Mouse (Mus musculus) thymus, adult 18-20 months (tissue): ENCODE data around the gene Fgfr2.

Source experiments
- DNase-seq, 2 experiments: peaks; one replicate each; pipeline ENCODE4 v3.0.0; 2022; ENCODE audit warnings: mixed read lengths in 2 of 2

Gene Fgfr2

GRCm38 (mm10) chr7:133039556-133040255 lies 83.4 kb downstream of the Fgfr2 start:
- DNase-seq = no peak

GRCm38 (mm10) chr7:133037618-133038017 lies 85.5 kb downstream of the Fgfr2 start:
- no peak for DNase-seq

GRCm38 (mm10) chr7:133037217-133037616 lies 85.9 kb downstream of the Fgfr2 start:
- DNase-seq = no peak

GRCm38 (mm10) chr7:133035901-133036300 lies 87.2 kb downstream of the Fgfr2 start:
- DNase-seq = no peak

GRCm38 (mm10) chr7:133032589-133033203 lies 90.5 kb downstream of the Fgfr2 start:
- no peak for DNase-seq

DNA sequence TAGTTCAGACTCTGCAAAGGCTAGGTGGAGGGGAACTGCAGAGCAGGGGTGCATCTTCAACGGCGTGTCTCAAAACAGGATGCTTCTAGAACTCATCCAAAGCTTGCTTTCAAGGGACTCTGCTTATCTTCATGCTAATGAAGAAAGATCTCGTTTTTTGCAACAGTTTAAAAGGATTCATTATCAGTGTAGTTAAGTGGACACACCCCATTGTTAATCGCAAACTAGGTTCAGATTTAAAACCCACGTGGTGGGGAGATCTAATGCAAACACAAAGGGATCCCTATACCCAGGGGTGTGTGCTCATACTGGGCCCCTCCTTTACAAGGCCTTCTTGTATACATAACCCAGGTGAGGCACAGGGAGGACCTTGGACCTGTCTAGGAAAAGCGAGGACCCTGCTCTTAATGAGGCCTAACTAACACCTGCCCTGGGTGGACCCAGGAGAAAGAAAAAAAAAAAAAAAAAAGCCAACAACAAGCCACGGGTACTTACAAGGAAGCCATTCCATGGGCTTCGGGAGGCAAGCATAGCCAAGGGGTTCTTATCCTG lies 93.6 kb downstream of the Fgfr2 start:
- no peak for DNase-seq

DNA sequence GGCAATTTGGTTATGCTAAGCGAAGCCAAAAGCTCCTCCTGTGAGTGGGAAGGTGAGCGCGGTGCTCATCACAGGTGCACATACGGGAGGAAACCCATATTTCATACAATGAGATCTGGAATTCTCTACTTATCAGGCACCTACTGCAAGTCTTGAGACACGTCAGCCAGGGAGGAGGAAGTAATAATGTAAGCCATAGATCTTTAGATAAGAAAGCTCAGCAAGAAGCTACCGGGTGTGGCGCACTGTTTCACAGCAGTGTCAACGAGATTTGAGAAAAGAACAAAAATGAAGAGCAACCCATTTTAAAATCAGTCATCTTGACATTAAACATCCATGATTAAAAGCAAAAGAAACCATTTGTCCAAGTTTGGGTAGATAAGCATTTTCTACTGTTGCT lies 94.1 kb downstream of the Fgfr2 start:
- no peak for DNase-seq

DNA sequence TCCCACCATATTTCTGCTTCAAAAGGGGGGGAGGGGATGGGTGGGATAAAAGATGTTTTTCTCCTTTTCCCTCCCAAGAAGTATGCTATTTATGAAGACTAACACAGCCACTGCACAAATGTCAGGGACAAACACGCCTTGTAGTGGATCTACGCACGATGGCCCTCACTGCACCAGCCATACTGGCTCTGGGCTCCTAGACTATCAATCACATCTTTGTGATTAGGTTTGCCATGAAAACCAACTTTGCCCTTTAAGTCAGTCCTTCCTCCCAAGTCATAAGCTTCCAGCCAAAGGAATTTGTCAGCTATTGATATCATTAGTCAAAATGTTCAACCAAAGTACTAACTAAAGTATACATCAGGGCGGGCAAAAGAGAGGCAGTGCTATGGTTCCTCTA lies 95.2 kb downstream of the Fgfr2 start:
- no peak for DNase-seq

DNA sequence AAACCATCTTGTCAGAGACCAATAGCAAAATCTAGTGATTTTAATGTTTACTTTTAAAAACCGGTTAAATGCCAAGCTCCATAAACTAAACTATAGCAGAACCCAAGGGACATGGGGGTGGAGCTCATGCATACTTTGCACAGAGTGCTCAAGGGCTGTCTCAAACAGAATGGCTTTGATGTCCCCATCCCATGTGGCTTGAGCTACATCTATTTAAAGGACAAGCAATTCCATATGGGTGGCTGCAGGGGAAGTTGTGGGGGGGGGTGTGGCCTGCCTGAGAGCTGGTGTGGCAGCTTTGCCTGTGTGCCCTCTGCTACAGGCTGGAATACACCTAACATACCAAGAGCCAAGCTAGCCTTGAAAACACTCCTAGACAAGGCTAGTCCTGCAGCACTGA lies 98.5 kb downstream of the Fgfr2 start:
- DNase-seq = no peak

DNA sequence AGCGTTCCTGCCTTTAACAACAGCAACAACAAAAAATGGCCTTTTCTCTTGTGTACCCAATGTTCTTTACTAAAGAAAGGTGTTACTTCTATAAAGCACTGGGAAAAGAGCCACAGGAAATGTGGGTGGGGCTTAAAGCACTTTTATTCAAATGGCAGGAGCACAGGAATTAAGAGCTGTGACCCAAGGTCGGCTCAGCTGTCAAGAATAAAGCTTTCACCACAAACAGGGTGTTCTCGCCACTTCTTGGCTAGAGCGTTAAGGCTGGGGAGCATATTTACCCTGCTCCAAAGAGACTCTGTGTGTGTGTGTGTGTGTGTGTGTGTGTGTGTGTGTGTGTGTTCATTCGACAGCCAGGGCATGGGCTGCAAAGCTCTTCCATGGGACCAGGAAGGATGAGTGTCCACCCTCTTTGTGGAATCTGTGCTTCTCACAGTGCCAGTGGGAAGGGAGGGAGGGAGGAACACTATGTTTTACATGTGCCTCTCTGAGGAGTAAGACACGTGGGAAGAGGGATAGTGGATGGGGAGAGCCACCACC lies 103.6 kb downstream of the Fgfr2 start:
- DNase-seq = no peak

DNA sequence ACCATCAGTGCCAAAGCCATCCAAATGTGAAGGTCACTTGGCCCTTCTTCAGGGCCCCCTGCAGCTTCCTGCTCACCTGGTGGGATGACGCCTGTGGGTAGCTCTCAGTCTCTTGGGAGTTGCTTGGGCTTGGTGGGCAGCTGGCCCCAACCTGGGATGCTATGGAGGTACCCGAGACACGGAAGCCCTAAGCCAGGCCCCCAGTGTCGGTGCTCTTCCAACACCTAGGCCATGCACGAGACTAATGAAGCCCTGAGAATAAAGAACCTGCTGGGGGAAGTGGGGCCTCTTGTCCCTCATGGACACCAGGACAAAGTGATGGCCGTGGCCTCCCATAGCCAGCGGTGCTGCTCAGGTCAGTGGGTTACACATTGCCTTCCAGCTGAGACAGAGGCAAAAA lies 104.2 kb downstream of the Fgfr2 start:
- no peak for DNase-seq

DNA sequence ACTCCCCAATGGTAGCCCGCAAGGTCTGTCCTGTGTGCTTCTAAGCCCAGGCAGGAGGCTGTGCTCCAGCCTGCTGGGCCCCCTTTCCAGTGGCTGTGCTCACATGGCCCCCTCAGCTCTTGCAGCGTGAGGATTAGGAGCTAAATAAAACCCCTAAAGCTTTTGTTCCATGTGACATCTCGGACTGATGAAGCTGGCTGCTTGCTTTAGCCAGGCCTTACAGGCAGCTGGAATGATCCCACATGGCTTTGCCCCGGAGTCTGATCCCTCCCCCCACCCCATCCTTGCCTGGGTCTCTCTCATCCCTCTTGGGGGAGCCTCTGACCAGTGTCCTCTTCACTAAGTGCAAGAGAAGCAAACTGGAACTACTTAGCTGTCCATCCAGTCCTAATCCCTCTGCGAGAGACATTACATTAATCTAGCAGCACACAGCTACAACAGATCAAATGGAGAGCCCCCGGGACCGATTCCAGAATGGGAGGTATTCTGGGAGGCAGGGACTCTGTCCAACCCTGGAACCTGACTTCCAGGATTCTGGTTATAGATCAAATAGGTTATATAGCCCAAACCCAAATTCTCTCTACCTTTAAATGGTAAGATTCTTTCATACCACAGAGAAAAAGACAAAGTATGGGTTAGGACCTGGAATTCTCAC lies 107.6 kb downstream of the Fgfr2 start:
- DNase-seq = no peak

GRCm38 (mm10) chr7:133014631-133015030 lies 108.5 kb downstream of the Fgfr2 start:
- no peak for DNase-seq

- no peak for DNase-seq
Observed at GRCm38 (mm10) chr7:133013923-133014322, 109.2 kb downstream of the Fgfr2 start.

- no peak for DNase-seq
Observed at GRCm38 (mm10) chr7:133012637-133013366, 110.3 kb downstream of the Fgfr2 start.

DNA sequence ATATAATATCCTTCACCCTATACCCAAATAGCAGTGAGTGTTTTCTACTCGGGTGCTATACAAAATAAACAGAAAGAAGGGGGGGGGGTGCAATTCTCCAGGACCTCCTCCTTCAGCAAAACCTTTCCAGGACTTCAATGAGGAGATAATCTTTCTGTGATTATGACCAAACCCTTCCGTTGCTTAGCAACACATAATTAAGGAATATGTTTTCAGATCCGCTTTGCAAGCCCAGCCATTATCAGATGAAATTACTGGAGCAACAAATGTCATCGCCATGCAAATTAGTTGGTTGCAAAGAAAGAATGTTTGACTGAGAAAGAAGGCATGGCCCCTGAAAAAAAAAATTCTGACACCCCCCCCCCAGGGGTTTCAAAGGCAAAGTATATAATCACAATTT lies 111.5 kb downstream of the Fgfr2 start:
- DNase-seq = no peak

GRCm38 (mm10) chr7:133011191-133011590 lies 112.0 kb downstream of the Fgfr2 start:
- no peak for DNase-seq

- no peak for DNase-seq
Observed at GRCm38 (mm10) chr7:133010477-133010876, 112.7 kb downstream of the Fgfr2 start.

GRCm38 (mm10) chr7:133009676-133010075 lies 113.5 kb downstream of the Fgfr2 start:
- no peak for DNase-seq

DNA sequence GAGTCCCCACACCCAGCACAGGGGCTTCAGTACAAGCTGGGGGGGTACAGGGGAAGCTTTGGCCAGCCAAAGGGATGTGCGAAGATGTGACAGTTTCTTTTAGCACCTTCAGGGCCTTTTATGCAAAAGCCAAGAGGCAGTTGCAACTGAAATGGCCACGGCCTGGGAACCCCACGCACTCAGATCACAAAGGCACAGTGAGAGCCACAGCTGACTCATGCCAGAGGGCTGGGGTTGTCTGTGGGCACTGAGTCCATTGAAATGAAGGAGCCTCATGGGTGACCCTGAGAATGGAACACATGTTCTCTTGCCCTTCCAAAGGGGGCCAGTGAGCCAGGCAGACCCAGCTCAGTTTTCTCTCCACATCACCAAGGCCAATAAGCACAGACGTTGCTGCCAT lies 114.5 kb downstream of the Fgfr2 start:
- no peak for DNase-seq

GRCm38 (mm10) chr7:133007343-133007742 lies 115.8 kb downstream of the Fgfr2 start:
- no peak for DNase-seq

GRCm38 (mm10) chr7:133005772-133006171 lies 117.4 kb downstream of the Fgfr2 start:
- DNase-seq = no peak

GRCm38 (mm10) chr7:133003421-133003820 lies 119.7 kb downstream of the Fgfr2 start:
- DNase-seq = peak; percentile 27 to 30
